Mouse (Mus musculus) brain, embryonic 14.5 days (tissue): ENCODE measurements around the gene Pidd1.

ENCODE experiments used
- CTCF ChIP-seq: fragments of 200-500 bp; IDR thresholded peaks from 2 replicates; pipeline ENCODE4 v1.5.1; 2012; ENCODE audit warnings: inconsistent platforms, mild to moderate bottlenecking, moderate library complexity, borderline replicate concordance; ENCODE audit not compliant: insufficient read depth, insufficient read length; ENCODE audit errors: extremely low read depth
- POLR2A ChIP-seq: fragments of 200-500 bp; IDR thresholded peaks from 2 replicates; pipeline ENCODE4 v1.6.1; 2012; ENCODE audit warnings: mild to moderate bottlenecking, inconsistent platforms, borderline replicate concordance; ENCODE audit not compliant: poor library complexity, insufficient read depth, insufficient read length, severe bottlenecking; ENCODE audit errors: extremely low read depth

DNA sequence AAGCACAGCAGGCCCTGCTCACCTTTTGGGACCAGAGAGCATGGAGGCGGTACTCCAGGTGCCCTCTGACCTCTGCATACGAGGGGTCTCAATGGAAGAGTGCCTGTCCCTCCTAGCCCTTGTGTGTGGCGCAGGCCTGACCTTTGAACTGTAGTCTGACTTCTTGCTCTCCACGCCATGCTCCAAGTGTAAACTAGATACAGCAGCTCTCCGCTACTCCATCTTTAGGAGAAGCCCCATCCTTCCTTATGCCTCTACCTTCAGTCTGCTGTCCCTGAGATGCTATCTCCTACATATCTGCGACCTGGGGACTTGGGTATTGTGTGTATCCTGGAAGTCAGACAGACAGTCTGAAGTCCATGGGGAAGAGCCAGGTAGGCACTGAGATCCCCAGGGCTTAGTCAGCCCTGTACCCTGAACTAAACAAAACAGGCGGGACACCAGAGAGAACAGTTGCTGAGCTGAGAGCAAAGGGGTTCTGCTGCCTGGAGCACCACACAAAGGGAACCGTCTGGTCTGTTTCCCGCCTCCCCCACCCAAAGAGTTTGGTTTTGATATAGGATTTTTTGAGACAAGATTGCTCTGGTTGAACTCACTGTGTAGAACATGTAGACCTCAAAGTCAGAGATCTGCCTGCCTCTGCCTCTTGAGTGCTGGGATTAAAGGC lies 7.8 kb downstream of the Pidd1 start:
- TF ChIP-seq CTCF (no peak), POLR2A (no peak)
